ENCODE assay signal across 8 mouse cellular contexts in the genomic region with DNA sequence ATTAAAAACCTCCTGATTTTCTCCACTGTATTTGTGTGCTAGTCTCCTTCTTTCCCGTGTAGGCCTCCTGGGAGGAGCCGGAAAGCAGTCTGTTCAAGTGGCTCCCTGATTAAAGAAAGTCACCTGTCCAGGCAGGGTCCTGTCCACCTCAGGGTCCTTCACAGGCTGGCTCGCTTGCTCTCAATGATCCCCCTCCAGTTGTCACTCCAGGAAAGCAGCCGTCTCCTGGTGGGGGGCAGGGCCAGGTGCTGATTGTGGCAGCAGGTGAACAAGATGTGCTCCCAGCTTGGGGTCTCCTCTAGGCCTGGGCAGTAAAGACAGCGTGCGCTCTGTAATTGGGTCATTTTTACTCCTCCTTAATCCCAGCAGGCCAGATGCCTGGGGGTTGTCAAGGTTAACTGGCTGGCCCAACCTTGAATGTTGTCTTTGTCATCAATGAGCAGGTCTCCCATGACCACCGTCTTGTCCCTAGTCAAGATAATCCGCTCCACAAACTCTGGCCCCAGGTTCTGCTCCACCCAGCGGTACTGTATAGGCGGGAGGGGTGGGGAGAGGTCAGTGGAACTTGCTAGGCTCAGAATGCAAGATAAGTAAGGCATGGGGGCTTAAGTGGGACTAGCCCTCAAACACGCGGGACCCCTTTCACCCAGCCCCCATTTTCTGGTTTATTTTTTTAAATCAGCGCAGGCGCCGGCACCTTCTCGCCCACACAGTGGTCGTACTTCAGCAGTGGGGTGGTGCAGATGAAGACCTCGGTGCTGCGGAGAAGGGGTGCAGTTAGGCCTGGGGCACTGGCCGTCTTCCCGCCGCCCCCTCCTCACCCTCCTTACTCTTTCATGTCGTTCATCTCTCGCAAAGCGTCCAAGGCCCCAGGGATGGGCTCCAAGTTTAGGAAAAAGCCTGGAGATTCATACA. TPM values are rescaled to one million over a fixed set of nuclear protein-coding genes. Genes with fewer than 3 reads are reported as not detected.
DNase-seq lines count a peak whose midpoint lies in the region; ATAC-seq and TF ChIP-seq lines count a peak whose summit lies in the region.

No protein-coding gene starts in this region.

- H3K4me1 ChIP-seq in testis, adult 2 months (ENCODE audit: control insufficient read depth, insufficient read depth, low read length) = peaks cover 10% of the 10 kb centered on the region
- peaks cover 14% of the 10 kb centered on the region for H3K4me1 ChIP-seq in intestine, embryonic 15.5 days (replicated peaks)
- H3K4me1 ChIP-seq in neural tube, embryonic 15.5 days = peaks cover 26% of the 10 kb centered on the region

- TF ChIP-seq CTCF in testis, adult 2 months (IDR thresholded peaks at IDR 0.05; ENCODE audit: control insufficient read depth, insufficient read depth, insufficient replicate concordance, low read depth, low read length) = no peak

- no peak for TF ChIP-seq POLR2A in testis, adult 2 months (IDR thresholded peaks at IDR 0.05; ENCODE audit: control insufficient read depth, low read depth, low read length)

- no peaks in the 10 kb centered on the region for H3K27me3 ChIP-seq in testis, adult 2 months (ENCODE audit: control insufficient read depth, insufficient read depth, low read length)
- no peaks in the 10 kb centered on the region for H3K27me3 ChIP-seq in intestine, embryonic 15.5 days (replicated peaks)
- no peaks in the 10 kb centered on the region for H3K27me3 ChIP-seq in neural tube, embryonic 15.5 days (replicated peaks)

- ATAC-seq in intestine, embryonic 15.5 days = peak; percentile 31
- ATAC-seq in neural tube, embryonic 15.5 days (ENCODE audit: low FRiP score) = peak; percentile 43

- peak; percentile 36 to 42 for DNase-seq in cerebellum, postnatal 10 days
- no peak for DNase-seq in cerebellum, adult 11-12 months
- DNase-seq in testis, postnatal 10 days (ENCODE audit: low spot score) = no peak
- no peak for DNase-seq in frontal cortex, adult 2 months (ENCODE audit: extremely low spot score in 1 of 2, low spot score in 1 of 2)
- no peak for DNase-seq in embryo, embryonic 10.5 days (ENCODE audit: low spot score)

- no peak overlapping the region for H3K27ac ChIP-seq in testis, adult 2 months (ENCODE audit: control insufficient read depth, insufficient read depth, low read depth, low read length)
- peak overlapping the region; percentile 87; the same call in 1 of the 2 replicates for H3K27ac ChIP-seq in intestine, embryonic 15.5 days
- H3K27ac ChIP-seq in neural tube, embryonic 15.5 days (replicated peaks) = peak overlapping the region; percentile 89

- no peaks in the 10 kb centered on the region for H3K9me3 ChIP-seq in intestine, embryonic 15.5 days
- no peaks in the 10 kb centered on the region for H3K9me3 ChIP-seq in neural tube, embryonic 15.5 days (replicated peaks)

- H3K4me3 ChIP-seq in testis, adult 2 months (ENCODE audit: control insufficient read depth, low read depth, low read length) = peak overlapping the region; percentile 87
- H3K4me3 ChIP-seq in intestine, embryonic 15.5 days (replicated peaks) = peak overlapping the region; percentile 72
- peak overlapping the region; percentile 72 for H3K4me3 ChIP-seq in neural tube, embryonic 15.5 days (replicated peaks)

- 21% methylated on average over 25 of the region's 25 CpGs for WGBS in intestine, embryonic 15.5 days
- 27% methylated on average over 25 of the region's 25 CpGs for WGBS in neural tube, embryonic 15.5 days

- peak overlapping the region; percentile 76 for H3K9ac ChIP-seq in intestine, embryonic 15.5 days
- H3K9ac ChIP-seq in neural tube, embryonic 15.5 days (replicated peaks) = peak overlapping the region; percentile 72

- no peaks in the 10 kb centered on the region for H3K36me3 ChIP-seq in testis, adult 2 months (ENCODE audit: control insufficient read depth, insufficient read depth, low read length)
- H3K36me3 ChIP-seq in intestine, embryonic 15.5 days = no peaks in the 10 kb centered on the region
- H3K36me3 ChIP-seq in neural tube, embryonic 15.5 days = peaks cover 9% of the 10 kb centered on the region

- peak overlapping the region; percentile 88 for H3K4me2 ChIP-seq in intestine, embryonic 15.5 days (replicated peaks)
- peak overlapping the region; percentile 87 for H3K4me2 ChIP-seq in neural tube, embryonic 15.5 days

RNA-seq across cellular contexts. Expression of a gene that starts 1.0 kb away (rescaled TPM):
- polyA plus RNA-seq in testis, adult 2 months (2012; rRNA removed) = 32.4 and 34.0 TPM in 2 replicates
- polyA plus RNA-seq in intestine, embryonic 15.5 days (2015; fragmentation: Nextera tagmentation; extraction: Ambion mirVana) = 143 and 148 TPM in 2 replicates
- 95.5 and 96.2 TPM in 2 replicates for polyA plus RNA-seq in neural tube, embryonic 15.5 days (2015; fragmentation: Nextera tagmentation; extraction: Ambion mirVana)
- polyA plus RNA-seq in frontal cortex, adult 2 months (2012; rRNA removed) = 73.9 and 74.9 TPM in 2 replicates

RNA-seq across cellular contexts. Expression of a gene that starts 15.2 kb away (rescaled TPM):
- polyA plus RNA-seq in testis, adult 2 months (2012; rRNA removed) = 3.3 and 3.8 TPM in 2 replicates
- polyA plus RNA-seq in intestine, embryonic 15.5 days (2015; fragmentation: Nextera tagmentation; extraction: Ambion mirVana) = 6.6 and 8.0 TPM in 2 replicates
- polyA plus RNA-seq in neural tube, embryonic 15.5 days (2015; fragmentation: Nextera tagmentation; extraction: Ambion mirVana) = 16.2 and 17.8 TPM in 2 replicates
- 9.9 TPM in 2 replicates for polyA plus RNA-seq in frontal cortex, adult 2 months (2012; rRNA removed)

RNA-seq across cellular contexts. Expression of a gene that starts 23.5 kb away (rescaled TPM):
- polyA plus RNA-seq in testis, adult 2 months (2012; rRNA removed) = 548 and 576 TPM in 2 replicates
- 493 and 505 TPM in 2 replicates for polyA plus RNA-seq in intestine, embryonic 15.5 days (2015; fragmentation: Nextera tagmentation; extraction: Ambion mirVana)
- 1,012 and 1,180 TPM in 2 replicates for polyA plus RNA-seq in neural tube, embryonic 15.5 days (2015; fragmentation: Nextera tagmentation; extraction: Ambion mirVana)
- 209 and 216 TPM in 2 replicates for polyA plus RNA-seq in frontal cortex, adult 2 months (2012; rRNA removed)

RNA-seq across cellular contexts. Expression of a gene that starts 28.4 kb away (rescaled TPM):
- polyA plus RNA-seq in testis, adult 2 months (2012; rRNA removed) = 0.72 and 0.78 TPM in 2 replicates
- polyA plus RNA-seq in intestine, embryonic 15.5 days (2015; fragmentation: Nextera tagmentation; extraction: Ambion mirVana) = 2.8 and 3.7 TPM in 2 replicates
- polyA plus RNA-seq in neural tube, embryonic 15.5 days (2015; fragmentation: Nextera tagmentation; extraction: Ambion mirVana) = 0.44 and 7.2 TPM in 2 replicates
- polyA plus RNA-seq in frontal cortex, adult 2 months (2012; rRNA removed) = 0.06 TPM in 1 of 2 replicates, not detected in the other

RNA-seq across cellular contexts. Expression of a gene that starts 45.4 kb away (rescaled TPM):
- 50.6 and 72.2 TPM in 2 replicates for polyA plus RNA-seq in testis, adult 2 months (2012; rRNA removed)
- 766 and 860 TPM in 2 replicates for polyA plus RNA-seq in intestine, embryonic 15.5 days (2015; fragmentation: Nextera tagmentation; extraction: Ambion mirVana)
- polyA plus RNA-seq in neural tube, embryonic 15.5 days (2015; fragmentation: Nextera tagmentation; extraction: Ambion mirVana) = 882 and 892 TPM in 2 replicates
- polyA plus RNA-seq in frontal cortex, adult 2 months (2012; rRNA removed) = 365 and 405 TPM in 2 replicates

Comparison
In these comparisons a context has a peak if more than half of its experiments do, and no peak if none do; other contexts are left out.
1. DNase-seq: peak in cerebellum, postnatal 10 days (2 of 2); none in cerebellum, adult 11-12 months (single experiment), testis, postnatal 10 days (single experiment), frontal cortex, adult 2 months (0 of 2) and embryo, embryonic 10.5 days (single experiment).
2. Peak in every context shown above with its lines, with median percentiles within 50 percentile points of each other: H3K4me3 ChIP-seq.